Mouse (Mus musculus): ENCODE measurements around the gene P2rx4. TPM values are rescaled to one million over a fixed set of nuclear protein-coding genes. Genes with fewer than 3 reads are reported as not detected.

Gene P2rx4
- polyA plus RNA-seq, 1 experiment from 2014 or later, result 8.6 TPM

Small RNA genes lying within 50 kb of the gene (microRNA-seq; reads per million reads assigned to microRNA genes)
- gene Mir8115, result not detected

Other genes starting within 250 kb of the P2rx4 start
- 51.3 and 51.5 TPM in 2 replicates for gene Atp2a2, start 205.3 kb upstream of the P2rx4 start, polyA plus RNA-seq (2016; fragmentation: Nextera tagmentation; extraction: Ambion mirVana)
- gene Ift81, start 93.0 kb upstream of the P2rx4 start, polyA plus RNA-seq (2016; fragmentation: Nextera tagmentation; extraction: Ambion mirVana), result 43.5 and 44.9 TPM in 2 replicates
- 0.74 and 0.96 TPM in 2 replicates for gene P2rx7, start 63.6 kb upstream of the P2rx4 start, polyA plus RNA-seq (2016; fragmentation: Nextera tagmentation; extraction: Ambion mirVana)
- 43.1 and 44.6 TPM in 2 replicates for gene Camkk2, start 71.9 kb downstream of the P2rx4 start, polyA plus RNA-seq (2016; fragmentation: Nextera tagmentation; extraction: Ambion mirVana)
- gene Anapc5, start 113.8 kb downstream of the P2rx4 start, polyA plus RNA-seq (2016; fragmentation: Nextera tagmentation; extraction: Ambion mirVana), result 478 and 484 TPM in 2 replicates
- 36.7 and 40.7 TPM in 2 replicates for gene Rnf34, start 142.5 kb downstream of the P2rx4 start, polyA plus RNA-seq (2016; fragmentation: Nextera tagmentation; extraction: Ambion mirVana)